Mouse (Mus musculus) lung, adult 18-20 months (tissue): ENCODE data around the gene Ovgp1.
A peak's percentile ranks its signal among the peaks of the same experiment; 100 is the strongest.
"Not testable (repeated sequence)": the region's sequence is repeated elsewhere in the genome, so short reads cannot be mapped to it uniquely, and the experiment has no call there.

Source experiments
- DNase-seq, 2 experiments: peaks; one replicate each; pipeline ENCODE4 v3.0.0; 2022; ENCODE audit warnings: mixed read lengths in 2 of 2

Ovgp1 gene

GRCm38 (mm10) chr3:105973411-105973810, at the start of gene Ovgp1:
Ovgp1 (plus strand) TSS chr3:105973711.
- no peak for DNase-seq

GRCm38 (mm10) chr3:105924616-105925015, 48.9 kb upstream of the Ovgp1 start:
- DNase-seq: no peak

GRCm38 (mm10) chr3:105927561-105928194, 45.8 kb upstream of the Ovgp1 start:
- DNase-seq: no peak

- DNase-seq: no peak
Observed at GRCm38 (mm10) chr3:105928195-105928569, 45.3 kb upstream of the Ovgp1 start.

- no peak for DNase-seq
Observed at GRCm38 (mm10) chr3:105928781-105929180, 44.7 kb upstream of the Ovgp1 start.

- DNase-seq: no peak
Observed at GRCm38 (mm10) chr3:105929821-105930220, 43.7 kb upstream of the Ovgp1 start.

- DNase-seq: no peak
Observed at GRCm38 (mm10) chr3:105931095-105931494, 42.4 kb upstream of the Ovgp1 start.

GRCm38 (mm10) chr3:105932240-105933071, 41.1 kb upstream of the Ovgp1 start, which contains the start of gene I830077J02Rik:
I830077J02Rik (minus strand) TSS chr3:105932664.
- DNase-seq: no peak

GRCm38 (mm10) chr3:105933926-105934325, 39.6 kb upstream of the Ovgp1 start:
- DNase-seq: no peak

GRCm38 (mm10) chr3:105935033-105935432, 38.5 kb upstream of the Ovgp1 start:
- DNase-seq: peak; percentile 64 to 69

GRCm38 (mm10) chr3:105936111-105936510, 37.4 kb upstream of the Ovgp1 start:
- DNase-seq: no peak

GRCm38 (mm10) chr3:105951348-105951747, 22.2 kb upstream of the Ovgp1 start:
- no peak for DNase-seq

GRCm38 (mm10) chr3:105957235-105957634, 16.3 kb upstream of the Ovgp1 start:
- no peak for DNase-seq

GRCm38 (mm10) chr3:105958204-105958603, 15.3 kb upstream of the Ovgp1 start:
- no peak for DNase-seq

- DNase-seq: peak; percentile 95 to 97
Observed at GRCm38 (mm10) chr3:105958974-105959580, 14.4 kb upstream of the Ovgp1 start, which contains the start of gene Wdr77. Wdr77 (plus strand) TSS chr3:105959369.

- no peak for DNase-seq
Observed at GRCm38 (mm10) chr3:105959585-105959984, 13.9 kb upstream of the Ovgp1 start.

GRCm38 (mm10) chr3:105959999-105960398, 13.5 kb upstream of the Ovgp1 start, which contains the start of gene Atp5f1:
Atp5f1 (minus strand) TSS chr3:105960099.
- DNase-seq: no peak

GRCm38 (mm10) chr3:105960700-105961099, 12.8 kb upstream of the Ovgp1 start:
- DNase-seq: no peak

- DNase-seq: no peak
Observed at GRCm38 (mm10) chr3:105971831-105972446, 1.6 kb upstream of the Ovgp1 start.

- DNase-seq: peak in 1 of 2 experiments; percentile 19
Observed at GRCm38 (mm10) chr3:105974174-105974573, 663 bp downstream of the Ovgp1 start.

GRCm38 (mm10) chr3:105989611-105990010, 16.1 kb downstream of the Ovgp1 start:
- DNase-seq: not testable (repeated sequence)

GRCm38 (mm10) chr3:105991653-105992283, 18.3 kb downstream of the Ovgp1 start:
- peak in 1 of 2 experiments; percentile 29 for DNase-seq
